Mouse (Mus musculus) liver, adult 2 months (tissue): ENCODE results near the gene Atp8b5.

ENCODE experiments used
- CTCF ChIP-seq: fragments of 200-500 bp; IDR thresholded peaks from 2 replicates; pipeline ENCODE4 v1.5.1; 2011; ENCODE audit warnings: low read depth, low read length, control low read depth
- POLR2A ChIP-seq: fragments of 200-500 bp; IDR thresholded peaks from 2 replicates; pipeline ENCODE4 v1.6.1; 2011; ENCODE audit warnings: low read length, control low read depth; ENCODE audit not compliant: insufficient read depth; ENCODE audit errors: extremely low read depth

GRCm38 (mm10) chr4:43414761-43415160 lies 147.8 kb downstream of the Atp8b5 start:
- TF ChIP-seq POLR2A (no peak), CTCF (no peak)
